Mouse (Mus musculus) ES-Bruce4 (cell line): ENCODE measurements around the gene Dlg3.

Source experiments
- CTCF ChIP-seq: IDR thresholded peaks from one replicate; pipeline ENCODE4 v1.8.1; 2011; ENCODE audit warnings: low read depth, low read length
- POLR2A ChIP-seq: IDR thresholded peaks from one replicate; pipeline ENCODE4 v1.8.1; 2011; ENCODE audit warnings: low read length; ENCODE audit not compliant: insufficient read depth

DNA sequence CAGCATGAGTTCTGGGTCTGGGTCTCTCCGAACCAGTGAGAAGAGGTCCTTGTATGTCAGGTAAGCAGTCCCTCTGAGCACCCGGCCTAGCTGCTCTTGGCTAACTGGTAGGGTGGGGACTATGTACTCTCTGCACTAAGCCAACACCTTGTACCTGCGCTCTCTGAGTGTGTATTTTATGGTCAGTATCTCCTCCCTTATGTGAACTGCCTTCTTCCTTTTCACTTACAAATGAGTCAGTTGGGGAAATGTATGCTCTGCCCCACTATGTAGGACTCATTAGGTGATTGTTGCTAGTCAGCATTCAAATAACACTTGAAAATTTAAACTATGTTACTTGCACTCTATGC, 29.2 kb downstream of the Dlg3 start:
- TF ChIP-seq POLR2A (no peak), CTCF (no peak)
